Mouse (Mus musculus): ENCODE data around the gene Gm10073.

Gm10073 gene

GRCm38 (mm10) chr8:106556068-106556645, 17.1 kb downstream of the Gm10073 start:
- DNase-seq (ENCODE audit: low spot score in 2 of 2): no peak

DNA sequence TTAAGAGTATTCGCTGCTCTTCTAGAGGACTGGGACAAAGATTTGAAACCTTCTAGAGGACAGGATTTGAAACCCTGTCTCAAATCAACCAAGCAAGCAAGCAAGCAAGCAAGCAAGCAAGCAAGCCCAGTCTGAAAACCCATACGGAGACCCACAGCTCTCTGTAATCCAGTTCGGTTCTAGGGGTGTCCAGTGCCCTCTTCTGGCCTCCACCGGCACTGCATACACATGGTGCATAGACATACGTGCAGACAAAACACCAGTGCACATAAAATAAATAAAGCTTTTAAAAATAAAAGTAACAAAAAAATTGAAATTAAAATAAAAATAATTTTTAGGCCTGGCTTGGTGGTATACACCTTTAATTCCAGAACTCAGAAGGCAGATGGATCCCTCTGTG, 19.2 kb downstream of the Gm10073 start:
- DNase-seq (ENCODE audit: low spot score in 2 of 2): no peak

GRCm38 (mm10) chr8:106550906-106551305, 22.4 kb downstream of the Gm10073 start:
- DNase-seq (ENCODE audit: low spot score in 2 of 2): no peak

DNA sequence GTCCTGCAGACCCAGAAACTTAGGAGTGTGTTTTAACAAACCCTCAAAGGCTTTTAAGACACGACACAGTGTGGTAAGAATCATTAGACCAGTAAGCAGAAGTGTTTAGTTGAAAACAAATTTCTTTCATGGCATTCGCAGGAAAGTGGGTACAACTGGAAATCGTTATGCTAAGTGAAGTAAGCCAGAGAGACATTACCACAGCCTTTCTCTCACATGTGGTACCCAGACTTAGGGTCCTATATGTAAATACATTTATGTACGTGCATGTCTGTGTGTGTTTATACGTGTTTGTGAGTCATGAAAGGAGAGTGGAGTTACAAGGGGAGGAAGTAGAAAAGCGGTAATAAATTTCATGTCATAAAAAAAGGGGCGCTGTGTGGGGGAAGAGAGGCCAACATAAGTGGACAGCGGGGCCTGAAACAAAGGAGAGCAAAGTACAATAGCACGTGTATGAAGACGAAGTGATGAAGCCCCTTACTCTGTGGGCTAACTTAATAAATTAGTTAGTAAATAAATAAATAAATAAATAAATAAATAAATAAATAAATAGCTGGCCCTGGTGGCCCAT, 24.8 kb downstream of the Gm10073 start:
- no peak for DNase-seq (ENCODE audit: low spot score in 2 of 2)

DNA sequence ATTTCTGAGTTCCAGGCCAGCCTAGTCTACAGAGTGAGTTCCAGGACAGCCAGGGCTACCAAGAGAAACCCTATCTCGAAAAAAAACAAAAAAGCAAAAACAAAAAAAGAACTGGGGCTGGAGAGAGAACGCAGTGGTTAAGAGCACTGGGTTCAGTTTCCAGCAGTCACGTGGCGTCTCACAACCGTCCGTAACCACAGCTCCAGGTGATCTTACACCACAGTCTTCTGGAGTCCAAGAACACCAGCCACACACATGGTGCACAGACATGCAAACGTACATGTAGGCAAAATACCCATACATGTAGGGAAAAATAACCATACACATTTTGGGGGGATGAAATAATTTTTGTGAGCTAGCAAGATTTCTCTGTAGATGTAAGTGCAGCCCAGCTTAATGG, 26.5 kb downstream of the Gm10073 start:
- no peak for DNase-seq (ENCODE audit: low spot score in 2 of 2)

DNA sequence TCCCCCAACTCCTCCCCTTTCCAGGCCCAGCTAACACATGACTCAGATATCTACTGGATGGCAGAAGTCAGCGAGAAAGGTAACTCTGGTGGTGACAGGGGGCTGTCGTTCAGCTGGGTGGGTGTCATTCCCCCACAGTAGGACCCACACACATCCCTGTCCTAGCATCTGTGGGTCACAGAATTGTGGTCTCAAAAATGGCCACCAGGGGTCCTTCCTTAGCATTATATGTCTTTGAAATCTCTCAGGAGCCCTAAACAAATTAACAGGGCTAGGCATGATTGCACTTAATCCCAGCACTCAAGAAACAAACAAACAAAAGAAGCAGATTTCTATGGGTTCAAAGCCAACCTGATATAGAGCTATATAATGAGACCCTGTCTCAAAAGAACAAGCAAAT, 28.1 kb downstream of the Gm10073 start:
- DNase-seq (ENCODE audit: low spot score in 2 of 2): no peak

DNA sequence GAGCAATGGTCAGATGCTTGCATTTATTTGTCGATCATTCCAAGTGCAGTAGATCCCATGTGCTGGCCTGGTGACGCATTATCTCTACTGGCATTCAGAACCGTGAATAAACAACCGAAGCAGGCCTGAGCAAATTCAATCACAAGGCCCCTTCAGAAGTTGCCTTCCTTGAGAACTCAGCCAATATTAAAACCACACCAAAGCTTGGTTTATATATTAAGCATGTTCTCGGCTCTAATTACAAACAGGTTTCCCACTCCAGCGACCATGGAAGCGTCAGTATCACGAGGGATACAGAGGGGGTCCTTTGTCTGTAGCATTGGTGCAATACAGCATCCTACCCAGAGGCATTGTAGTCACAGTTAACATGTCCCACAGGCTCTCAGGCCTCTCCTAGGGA, 30.2 kb downstream of the Gm10073 start:
- no peak for DNase-seq (ENCODE audit: low spot score in 2 of 2)

DNA sequence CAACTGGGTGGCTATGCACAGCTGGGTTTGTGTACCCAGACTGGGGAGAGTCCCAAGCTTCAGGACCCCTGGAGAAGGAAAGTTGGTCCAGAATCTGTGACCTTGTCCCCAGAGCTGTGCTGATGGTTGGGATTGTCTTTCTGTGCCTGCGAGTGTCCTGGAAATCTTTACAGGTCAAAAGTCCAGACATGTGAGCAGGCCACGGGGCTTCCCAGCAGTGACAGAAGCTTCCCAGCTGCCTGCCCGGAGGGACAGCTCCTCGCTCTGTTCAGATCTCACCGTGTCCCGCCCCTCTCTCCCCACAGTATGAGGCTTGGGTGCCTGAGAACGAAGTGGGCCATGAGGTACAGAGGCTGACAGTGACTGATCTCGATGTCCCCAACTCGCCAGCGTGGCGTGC, 32.3 kb downstream of the Gm10073 start:
- no peak for DNase-seq (ENCODE audit: low spot score in 2 of 2)

GRCm38 (mm10) chr8:106539193-106539592, 34.1 kb downstream of the Gm10073 start:
- no peak for DNase-seq (ENCODE audit: low spot score in 2 of 2)

- DNase-seq (ENCODE audit: low spot score in 2 of 2): no peak
Measured at GRCm38 (mm10) chr8:106535448-106535847, 37.8 kb downstream of the Gm10073 start.

- peak in 1 of 2 experiments; percentile 52 for DNase-seq (ENCODE audit: low spot score in 2 of 2)
Measured at GRCm38 (mm10) chr8:106534449-106534848, 38.8 kb downstream of the Gm10073 start.

- DNase-seq (ENCODE audit: low spot score in 2 of 2): no peak
Measured at GRCm38 (mm10) chr8:106533709-106534108, 39.6 kb downstream of the Gm10073 start.

DNA sequence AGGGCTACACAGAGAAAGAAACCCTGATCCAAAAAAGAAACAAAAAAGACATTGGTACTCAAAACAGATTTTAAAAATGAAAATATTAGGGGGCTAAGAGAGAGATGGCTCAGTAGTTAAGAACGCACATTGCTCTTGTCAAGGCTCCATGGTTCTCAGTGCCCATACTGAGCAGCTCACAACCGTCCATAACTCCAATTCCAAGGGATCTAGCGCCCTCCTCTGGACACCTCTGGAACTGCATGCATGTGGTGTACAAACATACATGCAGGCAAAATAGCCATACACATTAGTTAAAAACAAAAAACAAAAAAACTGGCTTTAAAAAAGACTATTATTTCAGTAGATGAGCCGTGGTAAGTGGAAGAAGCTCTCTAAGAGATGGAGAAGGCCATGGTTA, 42.7 kb downstream of the Gm10073 start:
- DNase-seq (ENCODE audit: low spot score in 2 of 2): no peak

DNA sequence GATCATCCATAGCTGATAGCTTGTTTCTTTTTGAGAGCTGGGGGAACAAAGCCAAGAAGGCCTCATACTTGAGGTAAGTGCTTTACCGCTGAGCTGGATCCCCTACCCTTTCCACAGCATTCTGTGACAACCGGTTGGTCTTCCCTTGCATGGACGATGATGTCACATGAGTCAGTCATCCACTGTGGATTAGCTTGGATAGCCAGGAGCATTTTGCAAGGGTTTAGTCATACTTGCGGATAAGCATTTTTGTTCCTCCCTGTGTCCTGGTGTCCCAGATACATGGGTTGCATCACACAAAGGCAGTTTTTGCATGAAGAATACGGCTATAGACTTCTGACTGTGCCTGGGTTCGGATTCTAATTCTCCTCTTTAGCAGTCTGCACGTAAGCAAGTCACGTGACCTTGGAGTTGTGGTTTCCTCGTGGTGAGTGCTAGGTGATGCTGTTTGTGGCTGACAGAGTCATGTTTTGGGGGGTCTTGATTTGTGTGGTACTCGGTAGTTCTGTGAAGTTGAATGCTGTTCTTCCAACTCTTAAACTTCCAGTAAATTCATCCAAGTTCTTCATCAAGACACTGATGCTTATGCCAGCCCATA, 43.3 kb downstream of the Gm10073 start:
- no peak for DNase-seq (ENCODE audit: low spot score in 2 of 2)

DNA sequence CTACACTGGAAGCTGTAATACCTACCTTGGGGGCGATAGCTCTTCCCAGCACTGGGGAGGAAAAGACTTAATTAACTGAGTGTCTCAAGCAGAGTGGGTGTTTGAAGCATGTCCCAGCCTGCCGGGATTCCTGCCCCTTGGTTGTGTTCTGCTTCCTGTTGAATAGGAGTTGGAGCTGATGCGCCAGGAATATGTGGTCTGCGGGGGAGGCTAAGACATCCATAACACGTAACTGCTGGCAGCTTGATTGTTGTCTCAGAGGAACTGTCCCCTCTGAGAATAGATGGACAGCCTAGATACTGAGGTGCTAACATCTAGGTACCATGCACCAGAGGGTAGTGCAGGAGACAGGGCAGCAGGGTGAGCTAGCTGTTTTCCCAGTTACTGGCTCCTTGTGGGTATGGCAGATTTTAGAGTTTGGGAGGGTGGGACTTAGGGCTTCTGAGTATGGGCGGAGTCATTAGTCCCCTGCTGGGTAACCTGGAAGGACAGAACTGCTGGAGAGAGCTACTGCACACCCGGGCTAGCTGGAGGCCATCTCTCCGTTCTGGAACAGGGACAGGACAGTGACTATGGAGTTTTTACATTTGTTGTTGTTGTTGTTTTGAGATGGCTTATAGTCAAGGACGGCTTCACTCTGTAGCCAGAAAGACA, 44.5 kb downstream of the Gm10073 start:
- DNase-seq (ENCODE audit: low spot score in 2 of 2): no peak

GRCm38 (mm10) chr8:106527241-106528036, 45.8 kb downstream of the Gm10073 start:
- no peak for DNase-seq (ENCODE audit: low spot score in 2 of 2)

GRCm38 (mm10) chr8:106526725-106527124, 46.5 kb downstream of the Gm10073 start:
- DNase-seq (ENCODE audit: low spot score in 2 of 2): no peak

All from spleen, postnatal 14 days (tissue).